Mouse (Mus musculus): ENCODE measurements around the gene Lamtor2. TPM values are rescaled to one million over a fixed set of nuclear protein-coding genes. Genes with fewer than 3 reads are reported as not detected.
A peak's percentile ranks its signal among the peaks of the same experiment; 100 is the strongest.

Lamtor2 gene
- polyA plus RNA-seq, 1 experiment from 2014 or later, result 165 TPM

GRCm38 (mm10) chr3:88505765-88506164, 47.1 kb downstream of the Lamtor2 start:
- Histone ChIP-seq H3K4me1 (peaks cover 53% of the 10 kb centered on the region), H3K4me2 (no peak overlapping the region), H3K9ac (no peak overlapping the region), H3K27ac (0 out of 2 replicates have a peak overlapping the region, but pooled peaks have one; percentile 50), H3K36me3 (no peaks in the 10 kb centered on the region), H3K4me3 (no peak overlapping the region), H3K9me3 (no peaks in the 10 kb centered on the region), H3K27me3 (no peaks in the 10 kb centered on the region)
- ATAC-seq (ENCODE audit: borderline replicate concordance, extremely low read depth, low FRiP score, low TSS enrichment), result no peak
- 44% methylated on average over 7 of the region's 7 CpGs for WGBS

DNA sequence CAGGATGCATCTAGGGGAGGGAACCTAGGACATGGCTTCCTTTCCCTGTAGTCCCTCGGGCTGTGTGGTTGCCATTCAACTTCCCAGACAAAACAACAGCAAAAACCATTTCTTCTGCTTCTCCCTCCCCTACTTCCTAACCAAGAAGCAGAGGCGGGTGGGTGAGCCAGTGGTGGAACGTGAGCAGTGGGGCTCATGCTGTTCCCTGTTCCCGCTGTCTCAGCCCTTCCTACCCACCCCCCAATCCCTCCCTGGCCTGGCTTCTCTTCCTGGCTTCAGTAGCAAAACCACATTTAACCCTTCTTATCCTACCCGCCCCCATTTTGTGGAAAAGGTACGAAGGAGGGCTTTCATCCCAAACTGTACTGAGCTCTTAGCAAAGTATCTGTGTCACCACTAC, 47.8 kb downstream of the Lamtor2 start:
- Histone ChIP-seq H3K4me1 (peaks cover 49% of the 10 kb centered on the region), H3K4me2 (no peak overlapping the region), H3K4me3 (no peak overlapping the region), H3K9ac (no peak overlapping the region), H3K9me3 (no peaks in the 10 kb centered on the region), H3K27ac (peak overlapping the region; percentile 50; the same call in 1 of the 2 replicates), H3K36me3 (0 out of 2 replicates have a peak, but pooled peaks cover 1% of the 10 kb centered on the region), H3K27me3 (no peaks in the 10 kb centered on the region)
- ATAC-seq (ENCODE audit: borderline replicate concordance, extremely low read depth, low FRiP score, low TSS enrichment), result no peak
- 57% methylated on average over 6 of the region's 6 CpGs for WGBS

DNA sequence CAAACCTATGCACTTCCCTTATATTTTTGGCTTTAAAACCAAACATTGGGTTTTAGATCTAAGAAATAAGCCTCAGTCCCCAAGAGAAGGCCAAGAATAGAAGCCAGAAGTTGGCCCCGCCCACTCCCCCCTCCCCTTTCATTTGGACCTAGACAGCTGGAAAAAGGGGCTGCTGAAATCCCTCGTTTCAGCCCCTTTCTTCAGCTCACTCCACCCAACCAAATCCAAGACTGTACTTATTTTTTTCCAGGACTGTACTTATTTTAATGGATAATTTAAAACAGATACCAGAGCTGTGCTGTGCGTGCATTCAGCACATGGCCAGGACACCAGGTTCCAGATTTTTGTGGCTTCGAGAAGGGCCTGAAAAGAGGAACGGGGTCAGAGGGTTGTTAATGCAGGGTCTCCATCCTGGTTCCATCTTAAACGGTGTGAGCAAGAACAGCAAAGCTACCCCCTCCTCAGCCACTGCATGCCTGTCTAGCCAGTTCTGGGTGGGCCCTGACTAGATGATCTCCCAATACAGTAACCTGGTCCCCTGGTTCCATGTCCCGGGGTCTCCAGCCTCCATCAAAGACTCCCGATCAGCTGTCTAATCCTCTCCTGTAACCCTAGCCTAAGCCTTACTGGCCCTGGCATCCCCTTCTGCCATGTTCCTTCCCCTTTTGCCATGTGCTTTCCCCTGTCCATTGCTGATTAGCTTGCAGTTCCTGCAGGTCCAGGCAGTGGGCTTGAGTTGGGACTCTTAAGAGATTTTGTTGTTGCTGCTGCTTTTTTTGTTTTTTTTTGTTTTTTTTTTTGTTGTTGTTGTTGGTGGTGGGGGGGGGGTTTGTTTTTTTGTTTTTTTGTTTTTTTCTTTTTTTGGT, 48.8 kb downstream of the Lamtor2 start:
- Histone ChIP-seq H3K9ac (no peak overlapping the region), H3K36me3 (0 out of 2 replicates have a peak, but pooled peaks cover 3% of the 10 kb centered on the region), H3K27ac (peak overlapping the region; percentile 84), H3K27me3 (no peaks in the 10 kb centered on the region), H3K4me3 (no peak overlapping the region), H3K4me2 (no peak overlapping the region), H3K4me1 (peaks cover 43% of the 10 kb centered on the region), H3K9me3 (no peaks in the 10 kb centered on the region)
- 45% methylated on average over 8 of the region's 8 CpGs for WGBS
- no peak for ATAC-seq (ENCODE audit: borderline replicate concordance, extremely low read depth, low FRiP score, low TSS enrichment)

DNA sequence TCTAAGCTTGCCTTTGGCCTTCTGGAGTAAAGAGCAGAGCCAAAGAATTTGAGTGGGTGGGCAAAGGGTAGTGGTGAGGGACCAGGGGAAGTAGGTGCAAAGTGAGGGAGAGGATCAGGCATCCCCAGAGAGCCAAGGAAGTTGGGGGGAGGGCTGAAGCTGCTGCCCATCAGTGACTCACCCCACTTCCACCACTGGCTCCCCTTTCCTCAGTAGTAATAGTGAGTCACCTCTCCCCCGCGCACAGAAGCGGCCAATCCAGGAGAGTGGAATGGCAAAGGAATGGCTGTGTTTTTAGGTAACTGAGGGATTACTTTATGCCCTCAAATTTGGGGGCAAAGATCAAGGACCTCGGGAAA, 49.4 kb downstream of the Lamtor2 start:
- Histone ChIP-seq H3K36me3 (0 out of 2 replicates have a peak, but pooled peaks cover 3% of the 10 kb centered on the region), H3K4me3 (peak overlapping the region; percentile 75), H3K9ac (peak overlapping the region; percentile 90), H3K27ac (peak overlapping the region; percentile 84), H3K4me1 (peaks cover 42% of the 10 kb centered on the region), H3K27me3 (no peaks in the 10 kb centered on the region), H3K4me2 (peak overlapping the region; percentile 98), H3K9me3 (no peaks in the 10 kb centered on the region)
- peak; percentile 27; the same call in 1 of the 2 replicates for ATAC-seq (ENCODE audit: borderline replicate concordance, extremely low read depth, low FRiP score, low TSS enrichment)
- 18% methylated on average over 4 of the region's 4 CpGs for WGBS

- peak; percentile 90 for ATAC-seq (ENCODE audit: borderline replicate concordance, extremely low read depth, low FRiP score, low TSS enrichment)
- Histone ChIP-seq H3K9me3 (no peaks in the 10 kb centered on the region), H3K27ac (peak overlapping the region; percentile 84), H3K4me2 (peak overlapping the region; percentile 98), H3K36me3 (0 out of 2 replicates have a peak, but pooled peaks cover 3% of the 10 kb centered on the region), H3K4me1 (peaks cover 42% of the 10 kb centered on the region), H3K4me3 (peak overlapping the region; percentile 75), H3K9ac (peak overlapping the region; percentile 90), H3K27me3 (no peaks in the 10 kb centered on the region)
- under 1% methylated on average over 55 of the region's 55 CpGs for WGBS
These were observed 50.0 kb downstream of the Lamtor2 start for GRCm38 (mm10) chr3:88502641-88503504.

DNA sequence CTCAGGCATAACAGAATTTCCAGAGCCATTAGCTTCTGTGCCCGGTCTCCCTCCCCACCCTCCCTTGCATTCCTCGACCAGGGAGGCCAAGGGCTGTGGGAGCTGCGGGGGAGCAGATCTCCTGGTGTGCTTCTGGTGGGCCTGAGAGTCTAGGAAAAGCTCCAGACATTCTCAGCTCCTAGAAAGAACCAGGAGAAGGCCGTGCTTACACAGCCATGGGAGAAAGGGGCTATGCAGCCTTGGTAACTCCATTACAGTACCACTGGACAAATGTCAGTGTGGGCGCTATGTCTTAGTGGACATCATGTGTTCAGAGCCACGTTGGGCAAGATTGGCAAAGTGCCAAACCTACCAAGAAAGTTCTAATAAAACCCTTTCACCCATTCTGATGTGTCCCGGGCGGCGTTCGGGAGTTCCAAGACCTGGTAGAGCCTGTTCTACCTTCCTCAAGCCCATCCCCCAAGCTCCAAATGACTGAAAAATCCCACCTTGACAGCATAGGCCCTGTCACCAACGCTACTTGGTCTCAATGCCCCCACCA, 50.8 kb downstream of the Lamtor2 start:
- H3K27ac ChIP-seq, result peak overlapping the region; percentile 84
- H3K9ac ChIP-seq, result peak overlapping the region; percentile 90
- peaks cover 42% of the 10 kb centered on the region for H3K4me1 ChIP-seq
- no peaks in the 10 kb centered on the region for H3K27me3 ChIP-seq
- H3K9me3 ChIP-seq, result no peaks in the 10 kb centered on the region
- WGBS, result 16% methylated on average over 11 of the region's 11 CpGs
- 0 out of 2 replicates have a peak, but pooled peaks cover 5% of the 10 kb centered on the region for H3K36me3 ChIP-seq
- H3K4me3 ChIP-seq, result peak overlapping the region; percentile 75
- peak overlapping the region; percentile 98 for H3K4me2 ChIP-seq
- ATAC-seq (ENCODE audit: borderline replicate concordance, extremely low read depth, low FRiP score, low TSS enrichment), result peak; percentile 13; the same call in 1 of the 2 replicates

DNA sequence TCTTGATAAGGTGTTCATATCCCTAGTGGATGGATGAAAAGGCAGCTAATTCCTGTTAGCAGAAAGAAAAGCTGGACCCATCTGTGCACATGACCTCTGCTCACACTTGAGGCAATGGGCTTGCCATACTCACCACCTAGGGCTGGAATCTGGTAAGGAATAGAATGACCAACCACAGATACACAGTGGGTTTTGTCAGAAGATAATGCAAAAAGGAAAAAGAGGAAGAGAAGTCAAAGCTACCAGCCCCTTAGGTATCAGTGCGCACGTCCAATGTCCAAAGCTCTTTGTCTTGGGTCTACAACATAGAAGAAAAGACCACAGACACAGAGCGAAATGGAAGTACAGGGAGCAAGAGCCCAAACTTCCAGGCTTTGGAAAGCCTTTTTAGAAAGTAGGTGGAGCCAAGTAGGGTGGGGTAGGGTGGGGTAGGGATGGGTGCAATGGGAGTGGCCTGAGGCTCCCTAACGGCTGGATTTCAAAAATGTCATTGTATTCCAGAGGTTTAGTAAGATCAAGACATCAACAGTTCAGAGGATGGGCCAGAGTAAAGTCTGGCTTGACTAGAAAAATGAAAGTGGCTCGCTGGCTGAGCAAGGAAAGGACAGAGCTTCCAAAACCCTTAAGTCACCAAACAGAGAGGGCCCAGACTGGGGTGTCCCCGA, 51.4 kb downstream of the Lamtor2 start:
- 0 out of 2 replicates have a peak, but pooled peaks cover 5% of the 10 kb centered on the region for H3K36me3 ChIP-seq
- H3K27ac ChIP-seq, result peak overlapping the region; percentile 84
- peak overlapping the region; percentile 75 for H3K4me3 ChIP-seq
- H3K9me3 ChIP-seq, result no peaks in the 10 kb centered on the region
- peaks cover 42% of the 10 kb centered on the region for H3K4me1 ChIP-seq
- H3K9ac ChIP-seq, result peak overlapping the region; percentile 90
- no peaks in the 10 kb centered on the region for H3K27me3 ChIP-seq
- WGBS, result 56% methylated on average over 6 of the region's 6 CpGs
- peak overlapping the region; percentile 98 for H3K4me2 ChIP-seq
- no peak for ATAC-seq (ENCODE audit: borderline replicate concordance, extremely low read depth, low FRiP score, low TSS enrichment)

DNA sequence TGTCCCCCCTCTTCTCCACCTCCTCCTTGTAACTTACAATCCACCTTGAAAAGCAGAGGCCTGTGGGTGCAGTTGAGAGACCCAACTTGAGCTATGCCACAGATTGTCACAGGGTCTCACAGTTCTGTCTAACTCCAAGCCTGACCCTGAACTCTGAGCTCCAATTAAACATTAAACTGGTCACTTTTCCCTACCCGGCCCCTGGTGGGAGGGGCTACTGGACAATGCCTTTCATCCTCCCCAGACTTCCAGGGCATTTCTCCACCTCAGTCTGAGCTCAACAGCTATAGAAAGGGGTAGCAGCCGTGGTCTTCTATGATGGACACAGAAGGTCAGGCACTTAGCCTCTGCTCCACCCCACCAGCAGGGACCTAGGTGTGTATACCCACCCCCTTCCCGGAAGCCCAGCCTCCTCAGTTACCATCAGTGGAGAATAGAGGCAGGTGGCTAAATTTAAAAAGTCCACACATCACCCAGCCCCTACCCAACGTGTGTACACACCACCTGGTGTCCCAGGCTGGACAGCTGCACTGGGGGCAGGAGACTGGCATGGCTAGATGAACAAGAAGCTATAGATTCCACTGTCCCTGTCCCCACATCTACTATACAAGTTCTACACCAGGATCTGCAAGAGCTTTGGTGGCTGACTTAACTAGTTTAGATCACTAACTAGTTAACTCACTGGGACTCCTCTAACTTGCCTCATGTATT, 52.1 kb downstream of the Lamtor2 start:
- Histone ChIP-seq H3K4me1 (peaks cover 42% of the 10 kb centered on the region), H3K9me3 (no peaks in the 10 kb centered on the region), H3K36me3 (0 out of 2 replicates have a peak, but pooled peaks cover 5% of the 10 kb centered on the region), H3K4me3 (0 out of 2 replicates have a peak overlapping the region, but pooled peaks have one; percentile 75), H3K27me3 (no peaks in the 10 kb centered on the region), H3K9ac (no peak overlapping the region), H3K27ac (no peak overlapping the region), H3K4me2 (peak overlapping the region; percentile 98)
- no peak for ATAC-seq (ENCODE audit: borderline replicate concordance, extremely low read depth, low FRiP score, low TSS enrichment)
- 39% methylated on average over 4 of the region's 4 CpGs for WGBS

GRCm38 (mm10) chr3:88500087-88500486, 52.8 kb downstream of the Lamtor2 start:
- H3K27me3 ChIP-seq, result no peaks in the 10 kb centered on the region
- no peaks in the 10 kb centered on the region for H3K9me3 ChIP-seq
- 78% methylated on average over 7 of the region's 7 CpGs for WGBS
- ATAC-seq (ENCODE audit: borderline replicate concordance, extremely low read depth, low FRiP score, low TSS enrichment), result no peak
- no peak overlapping the region for H3K4me3 ChIP-seq
- no peak overlapping the region for H3K9ac ChIP-seq
- H3K36me3 ChIP-seq, result 0 out of 2 replicates have a peak, but pooled peaks cover 5% of the 10 kb centered on the region
- no peak overlapping the region for H3K27ac ChIP-seq
- H3K4me1 ChIP-seq, result peaks cover 43% of the 10 kb centered on the region
- H3K4me2 ChIP-seq, result no peak overlapping the region
